Mouse (Mus musculus): Measurements from ENCODE around the gene Fndc11. TPM values are rescaled to one million over a fixed set of nuclear protein-coding genes. Genes with fewer than 3 reads are reported as not detected.

Fndc11 gene
- not detected in 2 replicates for polyA plus RNA-seq (2012; ENCODE audit: low replicate concordance)

DNA sequence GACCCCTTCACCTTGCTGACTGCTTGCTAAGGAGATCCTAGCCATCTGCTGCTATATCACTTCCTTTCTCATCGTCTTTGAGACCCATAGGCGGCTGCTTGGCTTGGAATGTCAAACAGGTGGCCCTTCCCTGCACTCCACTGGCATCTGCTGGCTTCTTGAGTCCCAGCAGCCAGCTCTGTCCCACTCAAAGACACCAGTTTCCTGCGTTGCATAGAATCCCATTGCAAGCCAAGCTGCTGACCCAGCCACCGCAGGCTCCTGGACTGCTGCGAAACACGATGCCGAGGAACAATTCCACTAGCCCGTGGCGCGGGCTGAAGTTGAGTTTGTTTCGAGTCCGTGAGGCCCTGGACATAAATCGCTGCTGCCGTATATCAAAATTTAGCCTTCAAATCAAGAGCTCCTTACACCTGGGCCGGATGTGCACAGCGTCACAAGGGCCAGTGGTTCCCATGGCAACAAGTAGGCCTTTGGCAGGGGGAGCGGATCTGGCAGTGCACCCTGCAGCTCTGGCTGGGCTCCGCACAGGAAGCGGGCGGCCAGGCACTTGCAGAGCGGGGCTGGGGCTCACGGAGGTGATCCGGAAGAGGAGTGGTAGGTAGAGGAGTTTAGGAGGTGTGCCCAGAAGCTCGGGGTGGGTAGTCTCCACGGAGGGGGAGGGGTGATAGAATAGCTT lies at the start of gene Fndc11:
Gene Fndc11 (plus strand): TSS at position 476 of the 679 bp plus-strand sequence.

DNA sequence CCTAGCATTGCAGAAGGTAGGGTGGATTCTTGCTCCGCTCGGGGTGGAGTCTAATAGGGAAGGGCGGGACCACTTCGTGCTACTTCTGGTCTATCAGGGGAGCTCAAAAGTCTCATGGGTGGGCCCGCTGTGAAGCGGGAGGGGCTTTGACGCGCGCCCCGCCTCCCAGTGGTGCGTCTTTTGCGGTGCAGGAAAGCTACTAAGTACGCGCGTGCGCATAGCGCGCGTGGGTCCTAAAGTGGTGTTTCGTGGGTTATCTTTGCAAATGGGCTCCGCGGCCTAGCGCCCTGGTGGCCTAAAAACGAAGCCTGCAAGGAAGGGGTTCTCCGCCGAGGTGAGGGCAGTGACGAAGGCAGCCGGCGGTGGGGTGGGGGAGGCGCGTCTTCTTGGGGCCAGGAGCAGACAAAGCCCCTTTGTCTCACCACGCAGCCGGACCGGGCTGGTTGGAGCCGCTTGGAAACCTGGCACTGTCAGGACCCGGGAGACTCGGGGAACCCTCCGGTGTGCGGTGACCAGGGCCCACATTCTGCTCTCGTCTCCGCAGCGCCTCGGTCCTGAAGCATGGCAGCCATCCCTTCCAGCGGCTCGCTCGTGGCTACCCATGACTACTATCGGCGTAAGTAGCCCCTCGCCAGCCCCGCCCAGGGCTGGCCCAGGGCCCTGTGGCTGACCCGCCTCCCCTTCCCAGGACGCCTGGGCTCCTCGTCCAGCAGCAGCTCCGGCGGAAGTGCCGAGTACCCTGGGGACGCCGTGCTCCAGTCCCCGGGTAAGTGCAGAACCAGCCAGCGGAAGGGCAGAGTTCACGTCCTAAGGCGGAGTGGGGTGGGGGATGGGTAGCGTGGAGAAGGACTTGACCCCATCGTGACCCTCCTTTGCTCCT lies 32.5 kb upstream of the Fndc11 start, which contains the start of gene Ppdpf:
Gene Ppdpf (plus strand): TSS at position 127 of the 880 bp plus-strand sequence.

GRCm38 (mm10) chr2:181202422-181202821 lies 17.4 kb upstream of the Fndc11 start, which contains the start of gene Ptk6:
Ptk6 (minus strand) TSS chr2:181202789.

DNA sequence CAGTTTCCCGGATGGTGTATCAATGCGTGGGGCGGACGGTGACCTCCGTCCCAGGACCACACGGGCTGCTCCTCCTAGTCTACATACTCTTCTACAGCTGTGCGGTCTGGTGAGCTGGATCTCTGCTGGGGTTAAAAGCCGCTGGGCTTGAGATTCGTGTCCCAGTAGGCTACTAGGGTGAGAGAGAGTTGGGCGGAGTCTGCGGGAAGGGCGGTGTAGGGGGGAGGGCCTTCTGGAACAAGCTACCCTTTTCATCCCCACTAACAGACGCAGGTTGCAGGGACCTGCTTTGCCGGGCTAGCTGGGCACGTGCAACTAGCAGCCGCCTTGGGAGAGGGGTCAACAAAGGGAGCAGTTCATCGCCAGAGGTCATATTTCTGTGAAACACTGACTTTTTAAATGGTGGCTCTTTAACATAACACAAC lies 6.8 kb upstream of the Fndc11 start, which contains the start of gene Srms:
Gene Srms (minus strand): TSS at position 165 of the 425 bp plus-strand sequence.

GRCm38 (mm10) chr2:181241602-181242313 lies 21.9 kb downstream of the Fndc11 start, which contains the start of gene Helz2:
Helz2 (minus strand) TSS chr2:181242027.

Other genes with a start within 250 kb of the Fndc11 start
- gene Col20a1, start 233.5 kb upstream of the Fndc11 start, polyA plus RNA-seq (2012; ENCODE audit: low replicate concordance): 3.0 and 7.1 TPM in 2 replicates
- gene Chrna4, start 176.5 kb upstream of the Fndc11 start, polyA plus RNA-seq (2012; ENCODE audit: low replicate concordance): not detected in 2 replicates
- gene Kcnq2, start 84.7 kb upstream of the Fndc11 start, polyA plus RNA-seq (2012; ENCODE audit: low replicate concordance): not detected in 2 replicates
- not detected in 2 replicates for gene Eef1a2, start 63.0 kb upstream of the Fndc11 start, polyA plus RNA-seq (2012; ENCODE audit: low replicate concordance)
- 250 and 398 TPM in 2 replicates for gene Ppdpf, start 32.8 kb upstream of the Fndc11 start, polyA plus RNA-seq (2012; ENCODE audit: low replicate concordance)
- not detected in 2 replicates for gene Ptk6, start 17.2 kb upstream of the Fndc11 start, polyA plus RNA-seq (2012; ENCODE audit: low replicate concordance)
- gene Srms, start 6.8 kb upstream of the Fndc11 start, polyA plus RNA-seq (2012; ENCODE audit: low replicate concordance): 0.22 TPM in 1 of 2 replicates, not detected in the other
- 22.3 and 46.5 TPM in 2 replicates for gene Helz2, start 22.0 kb downstream of the Fndc11 start, polyA plus RNA-seq (2012; ENCODE audit: low replicate concordance)
- gene Gmeb2, start 68.0 kb downstream of the Fndc11 start, polyA plus RNA-seq (2012; ENCODE audit: low replicate concordance): 13.5 and 32.3 TPM in 2 replicates
- not detected in 2 replicates for gene Stmn3, start 94.5 kb downstream of the Fndc11 start, polyA plus RNA-seq (2012; ENCODE audit: low replicate concordance)
- gene Rtel1, start 99.7 kb downstream of the Fndc11 start, polyA plus RNA-seq (2012; ENCODE audit: low replicate concordance): 9.3 and 28.8 TPM in 2 replicates
- gene Zgpat, start 144.9 kb downstream of the Fndc11 start, polyA plus RNA-seq (2012; ENCODE audit: low replicate concordance): 21.1 and 22.1 TPM in 2 replicates
- gene Arfrp1, start 145.4 kb downstream of the Fndc11 start, polyA plus RNA-seq (2012; ENCODE audit: low replicate concordance): 9.7 and 13.9 TPM in 2 replicates
- 46.2 and 128 TPM in 2 replicates for gene Lime1, start 160.1 kb downstream of the Fndc11 start, polyA plus RNA-seq (2012; ENCODE audit: low replicate concordance)
- 5.7 and 8.6 TPM in 2 replicates for gene Zbtb46, start 239.4 kb downstream of the Fndc11 start, polyA plus RNA-seq (2012; ENCODE audit: low replicate concordance)

All from leukemia stem cell, adult 10-12 weeks (primary cell).